Mouse (Mus musculus) thymus, postnatal 25 days (tissue): ENCODE results near the gene Mxra8.

Experiments
- DNase-seq: peaks from one replicate; pipeline ENCODE4 v3.0.0; 2022

Gene Mxra8

GRCm38 (mm10) chr4:155868614-155869298 lies 29.3 kb downstream of the Mxra8 start:
- DNase-seq = no peak

- peak; percentile 97 for DNase-seq
These were observed 30.0 kb downstream of the Mxra8 start, which contains the start of the genes Cptp and Ints11 for GRCm38 (mm10) chr4:155869317-155870033. TSS of gene Cptp (minus strand) at chr4:155869440. TSS of gene Ints11 (plus strand) at chr4:155869546.

- DNase-seq = no peak
These were observed 31.9 kb downstream of the Mxra8 start for GRCm38 (mm10) chr4:155871404-155871803.

DNA sequence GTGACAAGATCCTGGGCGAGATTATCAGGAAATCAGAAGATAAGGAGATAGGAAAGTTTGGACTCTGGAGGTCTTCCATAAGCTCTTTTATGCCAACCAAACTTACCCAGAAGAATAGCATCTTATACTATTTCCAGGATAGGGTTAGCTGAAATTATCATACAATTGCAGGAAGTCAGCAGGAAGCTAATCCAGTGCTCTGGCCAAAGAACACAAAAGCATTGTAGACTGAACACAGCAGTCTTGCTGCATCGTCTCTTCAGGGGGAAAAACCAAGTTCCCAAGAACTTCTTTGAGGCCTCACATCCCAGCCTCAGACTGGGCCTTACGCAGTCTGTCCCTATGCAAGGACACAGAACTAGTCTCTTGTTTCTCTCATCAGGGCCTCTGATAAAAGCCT lies 44.1 kb downstream of the Mxra8 start:
- DNase-seq = no peak

GRCm38 (mm10) chr4:155886330-155886729 lies 46.9 kb downstream of the Mxra8 start:
- DNase-seq = no peak

GRCm38 (mm10) chr4:155887674-155888073 lies 48.2 kb downstream of the Mxra8 start:
- DNase-seq = no peak

DNA sequence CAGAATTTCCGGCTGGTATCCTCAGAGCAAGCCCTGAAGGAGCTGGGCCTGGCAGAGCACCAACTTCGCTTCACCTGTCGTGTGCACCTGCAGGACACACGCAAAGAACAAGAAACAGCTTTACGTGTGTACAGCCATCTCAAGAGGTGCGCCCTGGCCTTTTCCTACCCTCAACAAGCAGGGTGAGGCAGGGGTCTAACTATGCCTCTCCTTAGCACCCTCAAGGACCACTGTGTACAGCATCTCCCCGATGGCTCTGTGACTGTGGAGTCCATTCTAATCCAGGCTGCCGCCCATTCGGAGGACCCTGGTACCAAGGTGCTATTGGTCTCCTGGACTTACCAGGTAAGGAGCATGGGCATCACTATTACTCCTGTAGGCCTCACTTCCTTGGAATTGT lies 48.7 kb downstream of the Mxra8 start:
- no peak for DNase-seq

DNA sequence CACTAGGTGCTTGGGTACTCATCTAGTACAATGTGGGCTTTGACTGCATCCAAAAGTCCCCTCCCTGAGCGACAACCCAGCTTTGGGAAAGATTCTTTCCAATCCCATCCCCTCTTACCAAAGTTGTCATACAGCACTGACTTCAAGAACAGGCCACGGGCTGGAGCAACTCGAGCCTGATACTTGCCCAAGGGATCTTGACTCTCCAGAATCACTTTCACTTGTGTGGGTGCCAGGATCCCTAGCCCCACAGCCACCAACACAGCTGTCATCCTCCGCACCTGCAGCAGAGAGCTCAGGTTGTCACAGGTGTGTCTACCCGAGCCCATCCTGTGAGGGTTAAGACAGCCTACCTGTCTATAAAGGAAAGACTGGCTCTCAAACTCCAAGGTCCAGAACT lies 49.8 kb downstream of the Mxra8 start:
- no peak for DNase-seq

DNA sequence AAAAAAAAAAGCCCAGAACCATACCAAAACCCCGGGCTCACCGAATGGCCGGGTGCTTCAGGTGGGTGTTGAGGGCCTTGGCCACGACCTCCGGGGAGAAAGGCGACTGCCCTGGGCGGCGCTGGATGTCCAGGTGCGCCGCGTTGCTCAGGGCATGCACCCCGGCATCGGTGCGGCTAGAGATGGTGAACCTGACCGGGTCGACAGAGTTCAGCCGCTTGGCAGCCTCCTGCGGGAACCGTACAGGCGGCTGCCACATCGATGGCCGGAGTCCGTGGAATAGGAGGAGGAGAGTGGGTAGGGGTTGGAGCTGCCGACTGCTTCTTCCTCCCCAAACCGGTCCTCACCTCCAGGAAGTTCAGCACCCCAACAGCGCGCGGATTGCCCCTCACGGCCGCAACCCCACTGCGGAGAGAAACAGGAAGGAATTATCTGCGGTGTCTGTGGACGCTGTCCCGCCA lies 51.6 kb downstream of the Mxra8 start:
- no peak for DNase-seq

GRCm38 (mm10) chr4:155891551-155892001 lies 52.1 kb downstream of the Mxra8 start, which contains the start of the genes Pusl1 and Acap3:
TSS of gene Pusl1 (minus strand) at chr4:155891781.
TSS of gene Acap3 (plus strand) at chr4:155891822.
- peak; percentile 98 for DNase-seq

GRCm38 (mm10) chr4:155892017-155892416 lies 52.5 kb downstream of the Mxra8 start:
- peak; percentile 87 for DNase-seq

GRCm38 (mm10) chr4:155892438-155893211 lies 53.1 kb downstream of the Mxra8 start:
- peak; percentile 45 for DNase-seq

GRCm38 (mm10) chr4:155893212-155893690 lies 53.8 kb downstream of the Mxra8 start:
- no peak for DNase-seq
